Comparison of ENCODE assay signal across 8 mouse cellular contexts in the genomic region with DNA sequence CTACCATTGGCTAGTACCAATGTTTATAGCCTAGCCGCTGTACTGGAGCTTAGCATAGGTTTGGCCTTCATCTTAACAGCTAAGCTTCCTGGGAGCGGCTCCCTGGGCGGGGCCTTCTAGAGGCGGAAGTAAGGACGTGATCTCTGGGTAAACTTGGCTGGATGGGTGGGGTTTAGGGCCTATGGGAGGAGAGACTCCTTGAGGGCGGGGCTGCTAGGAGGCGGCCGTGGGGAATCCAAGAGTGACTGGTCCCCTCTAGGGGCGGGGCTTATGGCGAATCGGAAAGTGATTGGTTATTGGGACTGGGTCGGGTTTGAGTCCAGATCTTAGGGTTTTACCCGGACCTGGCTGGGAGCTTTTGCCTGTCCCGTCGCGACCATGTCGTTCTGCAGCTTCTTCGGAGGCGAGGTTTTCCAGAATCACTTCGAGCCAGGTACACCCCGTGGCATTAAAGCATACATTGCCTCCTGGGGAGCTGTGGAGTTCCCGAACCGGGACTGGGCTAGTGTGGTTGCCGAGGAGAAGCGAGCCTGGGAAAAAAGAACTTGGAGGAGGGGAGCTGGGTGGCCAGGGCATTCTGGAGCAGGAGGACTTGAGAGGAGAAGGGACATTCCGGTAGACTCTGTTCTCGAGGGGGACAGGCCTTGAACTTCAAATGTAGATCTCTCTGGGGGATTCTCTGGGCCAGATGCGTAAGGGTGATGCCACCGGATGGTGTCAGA. TPM values are rescaled to one million over a fixed set of nuclear protein-coding genes. Genes with fewer than 3 reads are reported as not detected.
DNase-seq lines count a peak whose midpoint lies in the region; ATAC-seq and TF ChIP-seq lines count a peak whose summit lies in the region.

Gene Msrb1, plus strand, starts transcription at position 313 of the 722 bp plus-strand sequence.

- peaks cover 3% of the 10 kb centered on the region; the same call in 1 of the 2 replicates for H3K4me1 ChIP-seq in cortical plate, adult 2 months (ENCODE audit: control insufficient read depth, insufficient read depth, low read length)
- H3K4me1 ChIP-seq in megakaryocyte, embryonic 14.5 days: peaks cover 47% of the 10 kb centered on the region

- ATAC-seq in activated CD4-positive, CD25-positive, alpha-beta regulatory T cell, adult 4 months: peak; percentile 98

- peaks cover 2% of the 10 kb centered on the region for H3K27me3 ChIP-seq in megakaryocyte, embryonic 14.5 days (replicated peaks)

- no peaks in the 10 kb centered on the region for H3K9me3 ChIP-seq in megakaryocyte, embryonic 14.5 days

- peak; percentile 83; the same call in 1 of the 2 replicates for TF ChIP-seq POLR2A in cortical plate, adult 2 months (IDR thresholded peaks at IDR 0.05; ENCODE audit: extremely low read depth, insufficient read depth, low read length)

- peak within 1 kb of the TSS; percentile 42; the same call in 1 of the 2 replicates for H3K27ac ChIP-seq in cortical plate, adult 2 months (ENCODE audit: insufficient read depth, low read length)

- H3K36me3 ChIP-seq in megakaryocyte, embryonic 14.5 days (replicated peaks; ENCODE audit: low read length): peaks cover 23% of the 10 kb centered on the region

- TF ChIP-seq CTCF in cortical plate, adult 2 months (IDR thresholded peaks at IDR 0.05; ENCODE audit: extremely low read depth, insufficient read depth, low read length): no peak

- DNase-seq in gastrocnemius, adult 8-10 months (ENCODE audit: low spot score in 2 of 2): peak; percentile 96 to 97
- DNase-seq in hindlimb bud, embryonic 11.5 days (ENCODE audit: extremely low spot score, low read depth, low spot score): peak; percentile 74
- DNase-seq in left cerebral cortex, adult 8-10 months (ENCODE audit: low spot score in 2 of 2): peak; percentile 79 to 95
- DNase-seq in right cerebral cortex, postnatal 10 days (ENCODE audit: low spot score in 2 of 2): peak; percentile 96
- DNase-seq in urinary bladder, postnatal 25 days (ENCODE audit: low spot score): peak; percentile 91

- H3K4me3 ChIP-seq in cortical plate, adult 2 months (ENCODE audit: insufficient read depth, low read length): peak within 1 kb of the TSS; percentile 56
- H3K4me3 ChIP-seq in megakaryocyte, embryonic 14.5 days (replicated peaks): peak within 1 kb of the TSS; percentile 94

RNA-seq across cellular contexts. Expression of gene Msrb1, which starts in this region (rescaled TPM):
- polyA plus RNA-seq in activated CD4-positive, CD25-positive, alpha-beta regulatory T cell, adult 4 months (2017; shearing (Covaris generic)): 10 to 100 TPM; 33.5 to 39.9 TPM
- polyA plus RNA-seq in cortical plate, adult 2 months (2012; rRNA removed): 47.3 and 53.0 TPM in 2 replicates
- total RNA-seq in gastrocnemius, adult 8-10 months (2022): 100 to 1,000 TPM; 144 to 160 (median 145) TPM
- total RNA-seq in left cerebral cortex, adult 8-10 months (2022): 10 to 100 TPM; 41.4 to 52.7 (median 44.7) TPM
- 19.0 and 40.5 TPM in 2 replicates for polyA plus RNA-seq in megakaryocyte, embryonic 14.5 days (2012; ENCODE audit: insufficient read depth, low replicate concordance)

Comparison
In these comparisons a context has a peak if more than half of its experiments do, and no peak if none do; other contexts are left out.
1. Peak in every context shown above with its lines: DNase-seq, ATAC-seq, H3K4me3 ChIP-seq and H3K27ac ChIP-seq.